In the genomic region with DNA sequence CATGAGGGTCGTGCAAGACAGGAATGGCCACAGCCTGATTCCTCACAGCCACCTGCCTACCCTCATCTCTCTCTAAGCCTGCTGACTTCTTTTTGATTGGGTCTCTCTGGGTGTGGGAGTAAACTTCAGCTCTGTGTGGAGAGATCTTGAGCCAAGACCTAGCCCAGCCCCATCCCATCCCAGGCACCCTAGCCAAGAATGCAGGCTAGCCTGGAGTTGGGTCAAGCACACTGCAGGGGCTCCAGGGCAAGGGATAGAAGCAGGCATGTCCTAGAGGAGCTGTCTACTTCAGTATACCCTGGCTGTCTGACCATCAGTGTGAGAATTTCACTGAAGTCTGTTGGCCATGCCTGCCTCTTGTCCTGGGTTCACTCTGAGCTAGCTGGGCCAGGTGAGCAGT, we compare ENCODE assay signal across 10 mouse cellular contexts. TPM values are rescaled to one million over a fixed set of nuclear protein-coding genes. Genes with fewer than 3 reads are reported as not detected.
DNase-seq lines count a peak whose midpoint lies in the region; ATAC-seq and TF ChIP-seq lines count a peak whose summit lies in the region.
"Had no signal": no experiment of that assay in that cellular context is flagged by ENCODE, and none has a peak within 500 bp of the region (broad histone marks: within the 10 kb centered on the region; RNA-seq: fewer than 3 reads in every experiment).

No protein-coding gene starts in this region.

- peak overlapping the region; percentile 49; the same call in 1 of the 2 replicates for H3K27ac ChIP-seq in intestine, embryonic 15.5 days
- H3K27ac ChIP-seq in intestine, postnatal 0 days (ENCODE audit: low read depth, low read length), result no peak overlapping the region
- H3K27ac ChIP-seq in embryonic facial prominence, embryonic 10.5 days (replicated peaks), result peak overlapping the region; percentile 89
- H3K27ac ChIP-seq in forebrain, embryonic 14.5 days (ENCODE audit: low read depth, low read length), result peak overlapping the region; percentile 85
- H3K27ac ChIP-seq in limb, embryonic 15.5 days, result peak overlapping the region; percentile 82

- H3K36me3 ChIP-seq in intestine, embryonic 15.5 days, result 0 out of 2 replicates have a peak, but pooled peaks cover 3% of the 10 kb centered on the region
- H3K36me3 ChIP-seq in intestine, postnatal 0 days (ENCODE audit: control insufficient read depth, insufficient read depth), result no peaks in the 10 kb centered on the region
- peaks cover 66% of the 10 kb centered on the region for H3K36me3 ChIP-seq in embryonic facial prominence, embryonic 10.5 days (replicated peaks)
- no peaks in the 10 kb centered on the region for H3K36me3 ChIP-seq in forebrain, embryonic 14.5 days (ENCODE audit: control insufficient read depth, insufficient read depth, low read length)
- peaks cover 23% of the 10 kb centered on the region for H3K36me3 ChIP-seq in limb, embryonic 15.5 days

- TF ChIP-seq CTCF in intestine, postnatal 0 days (IDR thresholded peaks at IDR 0.05; ENCODE audit: low read depth), result no peak

- H3K4me2 ChIP-seq in intestine, embryonic 15.5 days (replicated peaks), result no peak overlapping the region
- no peak overlapping the region for H3K4me2 ChIP-seq in intestine, postnatal 0 days (replicated peaks; ENCODE audit: low read depth)
- no peak overlapping the region for H3K4me2 ChIP-seq in forebrain, embryonic 14.5 days (ENCODE audit: low read length)
- no peak overlapping the region for H3K4me2 ChIP-seq in limb, embryonic 15.5 days

- intact Hi-C loops in left cerebral cortex, postnatal 25 days (cut with DNase I), result no loop called here

- no peak for DNase-seq in embryonic facial prominence, embryonic 10.5 days (ENCODE audit: low spot score)
- no peak for DNase-seq in forebrain, embryonic 14.5 days (ENCODE audit: low spot score)
- no peak for DNase-seq in spleen, postnatal 36 days (ENCODE audit: low spot score in 2 of 2)
- DNase-seq in layer of hippocampus, postnatal 36 days, result no peak
- no peak for DNase-seq in left cerebral cortex, postnatal 25 days (ENCODE audit: low spot score in 2 of 2)
- DNase-seq: thymus, postnatal 14 days had no signal

- H3K9ac ChIP-seq in intestine, embryonic 15.5 days, result no peak overlapping the region
- H3K9ac ChIP-seq in intestine, postnatal 0 days (ENCODE audit: low read depth, low read length), result no peak overlapping the region
- no peak overlapping the region for H3K9ac ChIP-seq in forebrain, embryonic 14.5 days (ENCODE audit: low read length)
- H3K9ac ChIP-seq in limb, embryonic 15.5 days, result no peak overlapping the region

- no peak overlapping the region for H3K4me3 ChIP-seq in intestine, embryonic 15.5 days (replicated peaks)
- H3K4me3 ChIP-seq in intestine, postnatal 0 days (ENCODE audit: low read depth, low read length), result no peak overlapping the region
- no peak overlapping the region for H3K4me3 ChIP-seq in embryonic facial prominence, embryonic 10.5 days
- no peak overlapping the region for H3K4me3 ChIP-seq in forebrain, embryonic 14.5 days (ENCODE audit: low read depth, low read length)
- no peak overlapping the region for H3K4me3 ChIP-seq in limb, embryonic 15.5 days

- H3K4me1 ChIP-seq in intestine, embryonic 15.5 days (replicated peaks), result peaks cover 60% of the 10 kb centered on the region
- peaks cover 11% of the 10 kb centered on the region; the same call in 1 of the 2 replicates for H3K4me1 ChIP-seq in intestine, postnatal 0 days (replicated peaks; ENCODE audit: control insufficient read depth, insufficient read depth, low read length)
- peaks cover 75% of the 10 kb centered on the region for H3K4me1 ChIP-seq in embryonic facial prominence, embryonic 10.5 days
- H3K4me1 ChIP-seq in forebrain, embryonic 14.5 days (ENCODE audit: control insufficient read depth, insufficient read depth, low read length), result peaks cover 17% of the 10 kb centered on the region
- peaks cover 80% of the 10 kb centered on the region for H3K4me1 ChIP-seq in limb, embryonic 15.5 days

- no peak for ATAC-seq in intestine, embryonic 15.5 days
- no peak for ATAC-seq in intestine, postnatal 0 days
- ATAC-seq in forebrain, embryonic 14.5 days, result no peak
- no peak for ATAC-seq in limb, embryonic 15.5 days (ENCODE audit: insufficient number of reproducible peaks, low FRiP score, low TSS enrichment, low read depth)

- WGBS in intestine, embryonic 15.5 days, result 57% methylated on average over 1 of the region's 1 CpGs
- WGBS in intestine, postnatal 0 days, result 63% methylated on average over 1 of the region's 1 CpGs
- WGBS in embryonic facial prominence, embryonic 10.5 days, result 48% methylated on average over 1 of the region's 1 CpGs
- 69% methylated on average over 1 of the region's 1 CpGs for WGBS in forebrain, embryonic 14.5 days
- WGBS in limb, embryonic 15.5 days, result 35% methylated on average over 1 of the region's 1 CpGs

- no peaks in the 10 kb centered on the region for H3K27me3 ChIP-seq in intestine, embryonic 15.5 days (replicated peaks)
- H3K27me3 ChIP-seq in intestine, postnatal 0 days (replicated peaks; ENCODE audit: control insufficient read depth, insufficient read depth, low read length), result no peaks in the 10 kb centered on the region
- H3K27me3 ChIP-seq in embryonic facial prominence, embryonic 10.5 days (replicated peaks; ENCODE audit: low read depth, poor library complexity, severe bottlenecking), result no peaks in the 10 kb centered on the region; the same call in 1 of the 2 replicates
- no peaks in the 10 kb centered on the region for H3K27me3 ChIP-seq in forebrain, embryonic 14.5 days (replicated peaks; ENCODE audit: control insufficient read depth, insufficient read depth, low read length)
- no peaks in the 10 kb centered on the region for H3K27me3 ChIP-seq in limb, embryonic 15.5 days

- H3K9me3 ChIP-seq in intestine, embryonic 15.5 days, result no peaks in the 10 kb centered on the region
- H3K9me3 ChIP-seq in intestine, postnatal 0 days (ENCODE audit: control insufficient read depth), result no peaks in the 10 kb centered on the region
- no peaks in the 10 kb centered on the region for H3K9me3 ChIP-seq in embryonic facial prominence, embryonic 10.5 days
- H3K9me3 ChIP-seq in forebrain, embryonic 14.5 days (replicated peaks; ENCODE audit: control insufficient read depth, low read length), result no peaks in the 10 kb centered on the region
- H3K9me3 ChIP-seq in limb, embryonic 15.5 days, result no peaks in the 10 kb centered on the region

RNA-seq across cellular contexts. Expression of a gene that starts 9.3 kb away (rescaled TPM):
- polyA plus RNA-seq in intestine, embryonic 15.5 days (2015; fragmentation: Nextera tagmentation; extraction: Ambion mirVana), result 35.9 and 42.1 TPM in 2 replicates
- 21.0 and 22.6 TPM in 2 replicates for polyA plus RNA-seq in intestine, postnatal 0 days (2015; fragmentation: Nextera tagmentation; extraction: Ambion mirVana)
- 91.1 and 112 TPM in 2 replicates for polyA plus RNA-seq in embryonic facial prominence, embryonic 10.5 days (2016; fragmentation: Nextera tagmentation; extraction: Ambion mirVana)
- 39.3 and 44.8 TPM in 2 replicates for polyA plus RNA-seq in forebrain, embryonic 14.5 days (2014; fragmentation: Nextera tagmentation; extraction: Ambion mirVana)
- 125 and 136 TPM in 2 replicates for polyA plus RNA-seq in limb, embryonic 15.5 days (2015; fragmentation: Nextera tagmentation; extraction: Ambion mirVana)
- total RNA-seq in layer of hippocampus, postnatal 36 days (2021), result 10 to 100 TPM; 11.5 to 16.2 TPM
- 10 to 100 TPM; 11.8 to 13.2 TPM for total RNA-seq in left cerebral cortex, postnatal 25 days (2021)
- total RNA-seq: CH12.LX had no signal

RNA-seq across cellular contexts. Expression of a gene that starts 31.6 kb away (rescaled TPM):
- polyA plus RNA-seq in intestine, embryonic 15.5 days (2015; fragmentation: Nextera tagmentation; extraction: Ambion mirVana), result 0.72 and 1.4 TPM in 2 replicates
- 1.2 and 1.3 TPM in 2 replicates for polyA plus RNA-seq in intestine, postnatal 0 days (2015; fragmentation: Nextera tagmentation; extraction: Ambion mirVana)
- 0.82 and 1.1 TPM in 2 replicates for polyA plus RNA-seq in embryonic facial prominence, embryonic 10.5 days (2016; fragmentation: Nextera tagmentation; extraction: Ambion mirVana)
- polyA plus RNA-seq in forebrain, embryonic 14.5 days (2014; fragmentation: Nextera tagmentation; extraction: Ambion mirVana), result 1.1 TPM in 2 replicates
- 6.9 and 7.9 TPM in 2 replicates for polyA plus RNA-seq in limb, embryonic 15.5 days (2015; fragmentation: Nextera tagmentation; extraction: Ambion mirVana)
- 1 to 10 TPM; 4.2 to 6.9 TPM for total RNA-seq in layer of hippocampus, postnatal 36 days (2021)
- 1 to 10 TPM; 5.2 to 5.7 TPM for total RNA-seq in left cerebral cortex, postnatal 25 days (2021)
- total RNA-seq: CH12.LX had no signal

RNA-seq across cellular contexts. Expression of a gene that starts 40.4 kb away (rescaled TPM):
- 41.8 and 44.8 TPM in 2 replicates for polyA plus RNA-seq in intestine, embryonic 15.5 days (2015; fragmentation: Nextera tagmentation; extraction: Ambion mirVana)
- polyA plus RNA-seq in intestine, postnatal 0 days (2015; fragmentation: Nextera tagmentation; extraction: Ambion mirVana), result 6.9 and 8.3 TPM in 2 replicates
- polyA plus RNA-seq in embryonic facial prominence, embryonic 10.5 days (2016; fragmentation: Nextera tagmentation; extraction: Ambion mirVana), result 36.5 and 36.8 TPM in 2 replicates
- polyA plus RNA-seq in forebrain, embryonic 14.5 days (2014; fragmentation: Nextera tagmentation; extraction: Ambion mirVana), result 4.9 and 7.2 TPM in 2 replicates
- 132 and 149 TPM in 2 replicates for polyA plus RNA-seq in limb, embryonic 15.5 days (2015; fragmentation: Nextera tagmentation; extraction: Ambion mirVana)
- 10 to 100 TPM; 20.6 to 29.8 TPM for total RNA-seq in layer of hippocampus, postnatal 36 days (2021)
- total RNA-seq in left cerebral cortex, postnatal 25 days (2021), result 10 to 100 TPM; 17.5 to 22.2 TPM
